Mouse (Mus musculus) urinary bladder, postnatal 4 days (tissue): Measurements from ENCODE around the gene Trip12.

Experiments used
- DNase-seq, 2 experiments: peaks; one replicate each; pipeline ENCODE4 v3.0.0; 2021 to 2022; ENCODE audit warnings: low spot score in 2 of 2

Gene Trip12

GRCm38 (mm10) chr1:84860360-84861254, 20.3 kb upstream of the Trip12 start:
- DNase-seq: no peak

- DNase-seq: no peak
Measured at GRCm38 (mm10) chr1:84859597-84859996, 19.3 kb upstream of the Trip12 start.

- no peak for DNase-seq
Measured at GRCm38 (mm10) chr1:84855756-84856155, 15.4 kb upstream of the Trip12 start.

GRCm38 (mm10) chr1:84854966-84855365, 14.7 kb upstream of the Trip12 start:
- no peak for DNase-seq

GRCm38 (mm10) chr1:84853721-84854120, 13.4 kb upstream of the Trip12 start:
- no peak for DNase-seq

- no peak for DNase-seq
Measured at GRCm38 (mm10) chr1:84851512-84852235, 11.4 kb upstream of the Trip12 start.

GRCm38 (mm10) chr1:84850471-84850870, 10.2 kb upstream of the Trip12 start:
- no peak for DNase-seq

- no peak for DNase-seq
Measured at GRCm38 (mm10) chr1:84849804-84850203, 9.5 kb upstream of the Trip12 start.

- no peak for DNase-seq
Measured at GRCm38 (mm10) chr1:84848801-84849455, 8.6 kb upstream of the Trip12 start.

GRCm38 (mm10) chr1:84848335-84848734, 8.0 kb upstream of the Trip12 start:
- no peak for DNase-seq

GRCm38 (mm10) chr1:84847698-84848097, 7.4 kb upstream of the Trip12 start:
- DNase-seq: no peak

GRCm38 (mm10) chr1:84843366-84843765, 3.0 kb upstream of the Trip12 start:
- no peak for DNase-seq

- DNase-seq: no peak
Measured at GRCm38 (mm10) chr1:84841061-84841460, 745 bp upstream of the Trip12 start.

GRCm38 (mm10) chr1:84839309-84840017, 853 bp downstream of the Trip12 start, which contains the start of gene Fbxo36:
Gene Fbxo36, plus strand, starts transcription at chr1:84839841.
- DNase-seq: peak; percentile 93 to 94

GRCm38 (mm10) chr1:84838621-84839151, 1.6 kb downstream of the Trip12 start:
- peak; percentile 69 to 78 for DNase-seq

GRCm38 (mm10) chr1:84838156-84838555, 2.2 kb downstream of the Trip12 start:
- DNase-seq: no peak

- no peak for DNase-seq
Measured at GRCm38 (mm10) chr1:84837523-84838145, 2.7 kb downstream of the Trip12 start.

GRCm38 (mm10) chr1:84825091-84825490, 15.2 kb downstream of the Trip12 start:
- no peak for DNase-seq

GRCm38 (mm10) chr1:84817596-84817995, 22.7 kb downstream of the Trip12 start:
- DNase-seq: no peak

- no peak for DNase-seq
Measured at GRCm38 (mm10) chr1:84803788-84804187, 36.5 kb downstream of the Trip12 start.

GRCm38 (mm10) chr1:84799166-84799565, 41.1 kb downstream of the Trip12 start:
- DNase-seq: no peak
